Mouse (Mus musculus) layer of hippocampus, postnatal 25 days (tissue): Measurements from ENCODE around the gene Smagp. TPM values are rescaled to one million over a fixed set of nuclear protein-coding genes. Genes with fewer than 3 reads are reported as not detected.

Experiments
- DNase-seq, 2 experiments: peaks; one replicate each; pipeline ENCODE4 v3.0.0; 2022; ENCODE audit warnings: mixed read lengths in 2 of 2, low spot score in 1 of 2; ENCODE audit errors: extremely low spot score in 1 of 2
- total RNA-seq, 2 experiments: library from RNA; stranded (reverse); gene quantifications; 2 replicates each; pipeline ENCODE4 v1.2.3; 2021

The Smagp gene
- total RNA-seq, 2 experiments from 2014 or later, result 0.98 to 1.8 TPM

- no peak for DNase-seq
Measured at GRCm38 (mm10) chr15:100666219-100666696, 29.5 kb upstream of the Smagp start.

DNA sequence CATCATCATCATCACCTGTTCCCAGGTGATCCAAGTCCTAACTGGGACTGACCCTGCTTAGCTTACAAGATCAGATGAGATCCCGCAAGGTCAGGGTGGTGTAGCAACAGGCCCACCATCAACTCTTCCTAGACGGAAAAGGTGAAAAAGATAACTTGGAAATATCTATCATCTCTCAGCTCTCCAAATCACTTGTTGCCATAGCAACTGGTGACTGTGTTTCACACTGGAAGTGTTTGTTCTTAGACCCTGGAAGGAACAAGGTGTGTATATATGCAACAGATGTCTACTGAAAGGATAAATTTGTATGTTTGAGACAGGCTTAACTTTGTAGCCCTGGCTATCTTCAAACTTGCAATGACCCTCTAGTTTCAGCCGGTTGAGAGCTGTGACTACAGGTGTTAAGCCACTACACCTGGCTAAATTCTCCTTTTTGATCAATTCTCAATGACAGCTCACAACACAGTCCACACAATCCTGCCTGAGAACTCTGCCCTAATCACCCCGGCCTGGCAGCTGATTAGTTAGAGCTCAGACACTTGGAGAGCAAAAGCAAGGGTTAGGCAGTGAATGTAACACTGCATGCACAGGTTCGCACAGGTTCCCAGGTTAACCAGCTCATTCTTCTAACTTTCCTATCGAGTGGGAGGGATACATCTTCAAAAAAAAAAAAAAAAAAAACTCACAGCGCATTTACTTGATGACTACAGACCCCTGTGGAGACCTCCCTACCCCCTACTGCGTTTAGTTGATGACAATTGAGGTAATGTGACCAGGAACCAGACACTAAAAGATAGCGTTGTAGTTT, 28.9 kb upstream of the Smagp start:
- no peak for DNase-seq

GRCm38 (mm10) chr15:100664813-100665274, 28.1 kb upstream of the Smagp start:
- no peak for DNase-seq

GRCm38 (mm10) chr15:100660805-100661204, 24.1 kb upstream of the Smagp start:
- no peak for DNase-seq

DNA sequence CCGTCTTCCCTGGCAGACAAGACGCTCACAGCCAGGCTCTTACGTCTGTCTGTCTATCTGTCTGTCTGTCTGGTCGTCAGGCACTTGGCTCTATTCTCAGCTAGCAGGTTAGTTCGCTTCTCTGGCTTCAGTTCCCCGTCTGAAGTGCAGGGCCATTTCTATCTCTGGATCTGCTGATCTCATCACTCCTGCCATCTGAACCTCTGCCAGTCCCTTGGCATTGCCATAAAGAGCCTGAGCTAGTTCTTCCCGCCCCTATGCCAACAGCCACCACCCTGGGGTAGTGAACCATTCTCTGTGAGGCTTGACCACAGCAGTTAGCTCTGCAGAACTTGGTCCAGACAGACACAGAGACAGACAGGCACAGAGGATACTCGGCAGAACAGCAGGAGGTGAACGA, 23.6 kb upstream of the Smagp start:
- no peak for DNase-seq

DNA sequence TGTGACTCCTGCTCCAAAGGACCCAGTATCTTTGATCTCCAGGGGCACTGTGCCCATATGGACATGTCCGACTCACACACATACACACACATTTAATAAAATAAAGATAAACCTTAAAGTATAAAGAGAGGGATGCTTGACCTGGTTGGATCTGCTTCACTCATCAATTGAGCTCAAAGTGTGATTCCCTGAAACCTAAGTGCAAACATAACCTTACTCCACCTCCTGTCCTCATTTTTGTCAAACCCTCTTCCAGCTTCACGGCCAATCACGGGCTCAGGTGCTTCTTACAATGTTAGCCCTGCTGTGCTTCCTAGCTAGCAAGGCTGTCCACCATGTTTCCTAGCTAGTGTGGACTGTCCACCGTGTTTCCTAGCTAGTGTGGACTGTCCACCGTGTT, 18.5 kb upstream of the Smagp start:
- DNase-seq, result no peak

GRCm38 (mm10) chr15:100654271-100654670, 17.5 kb upstream of the Smagp start:
- DNase-seq, result no peak

DNA sequence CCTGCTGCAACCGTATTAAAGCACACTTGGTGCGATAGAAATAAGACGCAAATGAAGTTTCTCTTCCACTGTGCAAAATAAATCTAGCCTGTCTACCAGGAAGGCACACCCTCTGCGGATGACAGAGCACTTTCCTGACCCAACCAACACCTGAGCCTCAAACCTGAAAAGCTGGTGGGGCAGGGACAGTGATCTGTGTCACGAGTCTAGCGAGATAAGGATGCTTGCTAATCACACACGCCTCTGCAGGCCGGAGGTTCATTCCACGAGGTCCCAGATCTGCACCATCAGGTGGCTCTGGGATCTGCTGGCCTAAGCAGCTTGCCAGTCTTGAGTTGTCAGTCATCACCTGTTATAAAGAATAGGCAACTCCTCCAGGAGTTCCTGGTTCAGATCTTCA, 14.9 kb upstream of the Smagp start:
- DNase-seq, result no peak

- DNase-seq, result no peak
Measured at GRCm38 (mm10) chr15:100650111-100650510, 13.4 kb upstream of the Smagp start.

- no peak for DNase-seq
Measured at GRCm38 (mm10) chr15:100646161-100646560, 9.4 kb upstream of the Smagp start.

GRCm38 (mm10) chr15:100642451-100642850, 5.7 kb upstream of the Smagp start:
- DNase-seq, result no peak

DNA sequence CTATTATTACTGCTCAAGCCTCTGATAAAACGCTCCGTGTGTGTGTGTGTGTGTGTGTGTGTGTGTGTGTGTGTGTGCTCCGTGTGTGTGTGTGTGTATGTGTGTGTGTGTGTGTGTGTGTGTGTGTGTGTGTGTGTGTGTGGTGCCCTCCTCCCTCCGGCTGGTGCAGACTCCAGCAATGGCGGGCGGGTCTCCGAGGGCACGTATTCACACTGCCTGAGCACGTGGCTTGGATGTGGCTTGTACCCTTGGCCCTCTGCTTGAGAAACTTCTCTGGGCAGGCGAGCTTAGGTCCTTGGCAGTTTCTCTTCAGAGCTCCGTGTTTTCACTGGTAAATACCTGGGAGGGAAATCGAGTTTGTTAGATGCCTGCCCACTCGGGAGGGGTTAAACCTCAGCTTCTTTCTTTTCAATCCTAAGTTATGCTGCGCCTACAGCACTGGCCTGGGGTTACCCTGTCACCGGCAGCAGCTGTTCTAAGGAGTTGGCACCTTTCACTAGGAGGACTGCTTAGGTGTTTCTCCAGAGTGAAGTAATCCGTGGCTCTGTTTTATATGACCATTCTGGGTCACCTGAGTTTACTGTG, 4.6 kb upstream of the Smagp start:
- DNase-seq, result no peak

GRCm38 (mm10) chr15:100639972-100640750, 3.4 kb upstream of the Smagp start:
- DNase-seq, result no peak

DNA sequence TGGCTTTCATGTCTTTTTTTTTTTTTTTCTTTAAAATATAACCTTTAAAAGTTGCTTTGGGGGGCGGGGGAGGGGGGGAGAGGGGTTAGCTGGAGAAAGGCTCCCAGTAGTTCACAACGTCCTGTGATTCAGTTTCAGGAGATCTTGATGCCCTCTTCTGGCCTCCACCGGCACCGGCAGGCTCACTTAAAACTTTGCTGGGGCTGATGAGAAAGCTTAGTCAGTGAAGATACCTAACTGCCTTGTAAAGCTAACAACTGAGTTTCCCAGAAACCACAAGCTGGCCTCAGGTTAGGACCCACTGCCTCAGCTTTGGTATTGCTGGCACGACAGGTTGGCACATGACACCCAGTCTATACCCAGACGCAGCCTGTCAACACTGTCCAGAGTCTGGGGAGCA, 921 bp upstream of the Smagp start:
- no peak for DNase-seq

- no peak for DNase-seq
Measured at GRCm38 (mm10) chr15:100635851-100636645, 692 bp downstream of the Smagp start.

DNA sequence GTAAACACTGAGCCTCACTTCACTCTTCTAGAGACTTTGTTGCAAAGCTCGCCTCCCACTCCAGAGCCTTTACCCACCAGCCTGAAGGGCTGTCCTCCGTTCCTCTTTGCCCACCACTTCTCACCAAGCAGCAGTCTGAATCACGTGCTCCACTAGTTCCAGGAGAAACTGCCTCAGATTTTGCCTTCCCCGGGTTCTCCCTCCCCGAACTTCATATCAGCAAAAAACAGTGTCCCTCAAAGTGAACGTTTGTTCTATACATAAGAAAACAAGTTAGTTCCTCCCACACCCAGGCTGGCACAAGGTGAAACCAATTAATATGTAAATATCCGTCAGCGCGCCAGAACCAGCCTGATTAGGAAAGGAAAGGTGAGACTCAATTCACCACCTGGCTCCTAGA, 1.5 kb downstream of the Smagp start:
- no peak for DNase-seq

- no peak for DNase-seq
Measured at GRCm38 (mm10) chr15:100633341-100633740, 3.4 kb downstream of the Smagp start.

- DNase-seq, result no peak
Measured at GRCm38 (mm10) chr15:100632323-100632722, 4.4 kb downstream of the Smagp start.

GRCm38 (mm10) chr15:100631454-100632170, 5.1 kb downstream of the Smagp start:
- DNase-seq, result no peak

DNA sequence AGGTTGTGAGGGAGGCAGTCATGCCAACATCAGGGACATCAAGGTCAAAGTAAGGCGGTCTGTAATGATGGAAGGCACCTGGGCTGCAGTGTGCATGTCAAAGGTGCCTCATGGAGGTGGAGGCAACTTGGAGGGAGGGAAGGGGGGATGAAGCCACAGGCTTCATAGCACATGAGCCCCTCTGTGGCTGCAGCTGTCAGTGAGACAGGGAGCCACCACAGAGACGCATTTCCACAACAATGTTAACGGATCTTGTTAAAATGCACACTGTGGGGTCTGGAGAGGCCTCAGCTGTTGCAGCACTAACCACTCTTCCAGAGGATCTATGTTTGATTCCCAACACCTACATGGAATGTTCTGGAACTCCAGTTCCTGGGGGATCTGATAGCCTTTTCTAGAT, 6.6 kb downstream of the Smagp start:
- no peak for DNase-seq
